Mouse (Mus musculus): Measurements from ENCODE around the gene Prss57. TPM values are rescaled to one million over a fixed set of nuclear protein-coding genes. Genes with fewer than 3 reads are reported as not detected.

Prss57 gene
- total RNA-seq, 2 experiments from 2014 or later: not detected

- DNase-seq: peak; percentile 74
Measured at GRCm38 (mm10) chr10:79754856-79755516, 35.8 kb downstream of the Prss57 start, which contains the start of gene Fgf22. TSS of gene Fgf22 (plus strand) at chr10:79755076.

GRCm38 (mm10) chr10:79748496-79748895, 42.3 kb downstream of the Prss57 start:
- DNase-seq: no peak

GRCm38 (mm10) chr10:79746774-79747151, 44.0 kb downstream of the Prss57 start:
- no peak for DNase-seq

GRCm38 (mm10) chr10:79745898-79746773, 44.6 kb downstream of the Prss57 start, which contains the start of gene Polrmt:
TSS of gene Polrmt (minus strand) at chr10:79746581.
- DNase-seq: peak; percentile 96

GRCm38 (mm10) chr10:79745411-79745810, 45.4 kb downstream of the Prss57 start:
- no peak for DNase-seq

GRCm38 (mm10) chr10:79743650-79744365, 47.0 kb downstream of the Prss57 start:
- no peak for DNase-seq

GRCm38 (mm10) chr10:79743161-79743560, 47.6 kb downstream of the Prss57 start:
- no peak for DNase-seq

- no peak for DNase-seq
Measured at GRCm38 (mm10) chr10:79740863-79741262, 49.9 kb downstream of the Prss57 start.

- DNase-seq: no peak
Measured at GRCm38 (mm10) chr10:79739234-79739633, 51.5 kb downstream of the Prss57 start.

- peak; percentile 40 for DNase-seq
Measured at GRCm38 (mm10) chr10:79738259-79738658, 52.5 kb downstream of the Prss57 start.

- no peak for DNase-seq
Measured at GRCm38 (mm10) chr10:79736706-79737105, 54.1 kb downstream of the Prss57 start.

GRCm38 (mm10) chr10:79735361-79735760, 55.4 kb downstream of the Prss57 start:
- no peak for DNase-seq

- no peak for DNase-seq
Measured at GRCm38 (mm10) chr10:79733847-79734246, 56.9 kb downstream of the Prss57 start.

- no peak for DNase-seq
Measured at GRCm38 (mm10) chr10:79732500-79732899, 58.3 kb downstream of the Prss57 start.

Other genes starting within 250 kb of the Prss57 start
- gene Mier2, start 235.8 kb downstream of the Prss57 start, total RNA-seq (2021): 10 to 100 TPM; 19.7 to 21.9 TPM
- gene Theg, start 203.6 kb downstream of the Prss57 start, total RNA-seq (2021): not detected
- under 1 TPM; 0.10 to 0.11 TPM for gene C2cd4c, start 176.9 kb downstream of the Prss57 start, total RNA-seq (2021)
- 1 to 10 TPM; 3.2 to 3.7 TPM for gene Shc2, start 153.0 kb downstream of the Prss57 start, total RNA-seq (2021)
- gene Odf3l2, start 145.2 kb downstream of the Prss57 start, total RNA-seq (2021): not detected
- under 1 TPM; 0.36 to 0.67 TPM for gene Madcam1, start 126.4 kb downstream of the Prss57 start, total RNA-seq (2021)
- 10 to 100 TPM; 18.8 to 20.3 TPM for gene Tpgs1, start 121.6 kb downstream of the Prss57 start, total RNA-seq (2021)
- gene Cdc34, start 108.8 kb downstream of the Prss57 start, total RNA-seq (2021): 100 to 1,000 TPM; 134 to 145 TPM
- 1 to 10 TPM; 2.9 to 3.7 TPM for gene Gzmm, start 101.9 kb downstream of the Prss57 start, total RNA-seq (2021)
- gene Bsg, start 86.5 kb downstream of the Prss57 start, total RNA-seq (2021): 100 to 1,000 TPM; 793 to 876 TPM
- gene Hcn2, start 74.3 kb downstream of the Prss57 start, total RNA-seq (2021): 1 to 10 TPM; 7.6 to 9.5 TPM
- gene Polrmt, start 44.4 kb downstream of the Prss57 start, total RNA-seq (2021): 10 to 100 TPM; 35.4 to 39.6 TPM
- not detected for gene Fgf22, start 35.9 kb downstream of the Prss57 start, total RNA-seq (2021)
- 10 to 100 TPM; 40.3 to 45.9 TPM for gene Rnf126, start 24.0 kb downstream of the Prss57 start, total RNA-seq (2021)
- 10 to 100 TPM; 10.3 TPM for gene Fstl3, start 13.7 kb downstream of the Prss57 start, total RNA-seq (2021)
- gene Palm, start 2.6 kb upstream of the Prss57 start, total RNA-seq (2021): 10 to 100 TPM; 78.5 to 88.6 TPM
- under 1 TPM; 0.14 to 0.45 TPM for gene Misp, start 30.0 kb upstream of the Prss57 start, total RNA-seq (2021)
- gene Ptbp1, start 63.5 kb upstream of the Prss57 start, total RNA-seq (2021): 100 to 1,000 TPM; 167 to 182 TPM
- not detected for gene Prtn3, start 83.5 kb upstream of the Prss57 start, total RNA-seq (2021)
- gene Plppr3, start 83.7 kb upstream of the Prss57 start, total RNA-seq (2021): 1 to 10 TPM; 2.5 to 2.9 TPM
- not detected for gene Elane, start 95.3 kb upstream of the Prss57 start, total RNA-seq (2021)
- gene Cfd, start 99.9 kb upstream of the Prss57 start, total RNA-seq (2021): under 1 TPM in 1 of 2 experiments, not detected in 1; 0.38 TPM
- 10 to 100 TPM; 67.1 to 68.2 TPM for gene Med16, start 118.0 kb upstream of the Prss57 start, total RNA-seq (2021)
- gene Gm26602, start 119.9 kb upstream of the Prss57 start, total RNA-seq (2021): not detected
- under 1 TPM; 0.25 to 0.33 TPM for gene Kiss1r, start 126.0 kb upstream of the Prss57 start, total RNA-seq (2021)
- 100 to 1,000 TPM in 1 of 2 experiments, 10 to 100 TPM in 1; 91.0 to 100 TPM for gene R3hdm4, start 130.2 kb upstream of the Prss57 start, total RNA-seq (2021)
- 1 to 10 TPM; 4.2 to 4.3 TPM for gene Arid3a, start 136.1 kb upstream of the Prss57 start, total RNA-seq (2021)
- gene Wdr18, start 169.2 kb upstream of the Prss57 start, total RNA-seq (2021): 10 to 100 TPM; 25.5 to 28.5 TPM
- under 1 TPM in 1 of 2 experiments, not detected in 1; 0.21 TPM for gene Grin3b, start 179.8 kb upstream of the Prss57 start, total RNA-seq (2021)
- gene Tmem259, start 193.4 kb upstream of the Prss57 start, total RNA-seq (2021): 100 to 1,000 TPM; 117 to 120 TPM
- gene Cnn2, start 197.6 kb upstream of the Prss57 start, total RNA-seq (2021): 100 to 1,000 TPM; 109 to 113 TPM
- 1 to 10 TPM; 6.9 to 8.1 TPM for gene Abca7, start 205.5 kb upstream of the Prss57 start, total RNA-seq (2021)
- gene Arhgap45, start 225.7 kb upstream of the Prss57 start, total RNA-seq (2021): 1 to 10 TPM; 4.0 to 4.1 TPM
- gene Polr2e, start 248.8 kb upstream of the Prss57 start, total RNA-seq (2021): 10 to 100 TPM; 66.6 to 70.7 TPM